Mouse (Mus musculus): ENCODE measurements around the gene C1qtnf9. TPM values are rescaled to one million over a fixed set of nuclear protein-coding genes. Genes with fewer than 3 reads are reported as not detected.

Gene C1qtnf9
- polyA plus RNA-seq, 1 experiment = 0.31 TPM

DNA sequence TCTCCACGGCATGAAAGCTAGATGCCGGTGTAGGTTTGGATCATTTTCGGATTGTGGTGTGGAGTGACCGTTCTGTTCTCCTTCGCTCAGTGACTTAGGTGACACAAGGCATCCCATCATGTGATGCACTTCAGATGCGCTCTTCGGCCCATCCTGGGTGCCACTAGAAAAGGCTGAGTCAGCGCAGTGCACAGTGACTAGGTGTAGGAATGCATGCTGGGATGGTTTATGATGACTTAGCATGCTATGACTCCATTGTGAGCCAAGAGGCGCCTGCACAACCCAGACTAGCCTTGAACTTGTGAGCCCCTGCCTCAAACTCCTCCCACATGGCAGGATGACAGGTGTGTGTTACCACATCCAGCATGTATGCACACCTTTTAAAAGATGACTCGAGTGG lies 21.8 kb upstream of the C1qtnf9 start:
- TF ChIP-seq CTCF (IDR thresholded peaks at IDR 0.05; ENCODE audit: extremely low read depth, insufficient read depth, low read length) (no peak), POLR2A (IDR thresholded peaks at IDR 0.05; ENCODE audit: extremely low read depth, insufficient read depth, low read length) (no peak)
- no peaks in the 10 kb centered on the region for H3K4me1 ChIP-seq (ENCODE audit: control insufficient read depth, insufficient read depth, low read length)
- no peak overlapping the region for H3K27ac ChIP-seq (ENCODE audit: insufficient read depth, low read length)
- H3K4me3 ChIP-seq (ENCODE audit: insufficient read depth, low read length) = no peak overlapping the region

- Histone ChIP-seq H3K27ac (ENCODE audit: insufficient read depth, low read length) (no peak overlapping the region), H3K4me3 (ENCODE audit: insufficient read depth, low read length) (no peak overlapping the region), H3K4me1 (ENCODE audit: control insufficient read depth, insufficient read depth, low read length) (no peaks in the 10 kb centered on the region)
- TF ChIP-seq POLR2A (IDR thresholded peaks at IDR 0.05; ENCODE audit: extremely low read depth, insufficient read depth, low read length) (no peak), CTCF (IDR thresholded peaks at IDR 0.05; ENCODE audit: extremely low read depth, insufficient read depth, low read length) (no peak)
Observed at GRCm38 (mm10) chr14:60747154-60747870, 20.6 kb upstream of the C1qtnf9 start.

- H3K4me1 ChIP-seq (ENCODE audit: control insufficient read depth, insufficient read depth, low read length) = no peaks in the 10 kb centered on the region
- TF ChIP-seq CTCF (IDR thresholded peaks at IDR 0.05; ENCODE audit: extremely low read depth, insufficient read depth, low read length) (no peak), POLR2A (IDR thresholded peaks at IDR 0.05; ENCODE audit: extremely low read depth, insufficient read depth, low read length) (no peak)
- no peak overlapping the region for H3K4me3 ChIP-seq (ENCODE audit: insufficient read depth, low read length)
- H3K27ac ChIP-seq (ENCODE audit: insufficient read depth, low read length) = no peak overlapping the region
Observed at GRCm38 (mm10) chr14:60749880-60750279, 18.1 kb upstream of the C1qtnf9 start.

GRCm38 (mm10) chr14:60751581-60751980 lies 16.4 kb upstream of the C1qtnf9 start:
- Histone ChIP-seq H3K4me3 (ENCODE audit: insufficient read depth, low read length) (no peak overlapping the region), H3K4me1 (ENCODE audit: control insufficient read depth, insufficient read depth, low read length) (no peaks in the 10 kb centered on the region), H3K27ac (ENCODE audit: insufficient read depth, low read length) (no peak overlapping the region)
- TF ChIP-seq POLR2A (IDR thresholded peaks at IDR 0.05; ENCODE audit: extremely low read depth, insufficient read depth, low read length) = no peak
- TF ChIP-seq CTCF (IDR thresholded peaks at IDR 0.05; ENCODE audit: extremely low read depth, insufficient read depth, low read length) = no peak

DNA sequence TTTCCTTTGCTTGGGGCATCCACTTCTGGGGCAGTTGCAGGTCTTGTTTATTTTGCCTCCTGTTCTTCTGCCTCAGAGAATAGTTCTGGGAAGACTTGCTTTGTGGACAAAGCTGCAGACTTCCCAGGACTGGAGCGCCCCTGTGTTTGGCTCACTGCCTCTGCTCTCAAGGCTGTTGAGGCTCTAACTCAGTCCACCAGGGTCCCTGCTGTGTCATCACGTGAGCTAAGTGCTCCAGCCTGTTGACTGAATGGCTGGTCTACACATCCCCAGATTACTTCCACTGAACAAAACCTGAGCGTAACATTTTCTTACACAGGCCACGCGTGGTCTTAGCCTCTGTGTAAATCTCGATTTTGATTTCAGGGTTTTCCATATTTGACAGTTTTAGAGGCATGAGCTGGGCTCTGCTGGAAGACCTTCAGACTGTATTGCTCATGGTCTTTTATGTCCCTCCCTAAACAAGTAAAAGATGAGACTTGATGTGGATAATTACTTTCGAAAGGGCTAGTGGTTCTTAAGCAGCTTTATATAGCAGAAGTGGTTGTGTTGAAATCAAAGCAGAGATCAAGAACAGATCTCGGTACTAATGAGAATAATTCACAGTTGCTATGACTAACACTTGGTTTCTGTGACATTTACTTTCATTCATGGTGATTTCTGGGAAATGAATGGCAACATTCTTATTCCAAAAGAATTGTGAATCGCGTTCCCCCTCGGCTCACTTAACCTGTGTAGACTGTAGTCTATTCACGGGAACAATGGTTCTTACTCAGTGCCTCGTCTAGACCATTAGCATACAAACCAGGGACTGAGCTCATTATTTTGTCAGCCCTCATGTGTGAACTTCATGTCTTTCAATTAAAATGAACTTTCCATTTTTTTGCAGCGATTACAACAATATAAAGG lies 14.8 kb upstream of the C1qtnf9 start:
- Histone ChIP-seq H3K4me1 (ENCODE audit: control insufficient read depth, insufficient read depth, low read length) (no peaks in the 10 kb centered on the region), H3K27ac (ENCODE audit: insufficient read depth, low read length) (no peak overlapping the region), H3K4me3 (ENCODE audit: insufficient read depth, low read length) (no peak overlapping the region)
- no peak for TF ChIP-seq CTCF (IDR thresholded peaks at IDR 0.05; ENCODE audit: extremely low read depth, insufficient read depth, low read length)
- TF ChIP-seq POLR2A (IDR thresholded peaks at IDR 0.05; ENCODE audit: extremely low read depth, insufficient read depth, low read length) = no peak

GRCm38 (mm10) chr14:60753801-60754126 lies 14.2 kb upstream of the C1qtnf9 start:
- H3K4me1 ChIP-seq (ENCODE audit: control insufficient read depth, insufficient read depth, low read length) = no peaks in the 10 kb centered on the region
- TF ChIP-seq POLR2A (IDR thresholded peaks at IDR 0.05; ENCODE audit: extremely low read depth, insufficient read depth, low read length) (no peak), CTCF (IDR thresholded peaks at IDR 0.05; ENCODE audit: extremely low read depth, insufficient read depth, low read length) (no peak)
- no peak overlapping the region for H3K4me3 ChIP-seq (ENCODE audit: insufficient read depth, low read length)
- H3K27ac ChIP-seq (ENCODE audit: insufficient read depth, low read length) = no peak overlapping the region

DNA sequence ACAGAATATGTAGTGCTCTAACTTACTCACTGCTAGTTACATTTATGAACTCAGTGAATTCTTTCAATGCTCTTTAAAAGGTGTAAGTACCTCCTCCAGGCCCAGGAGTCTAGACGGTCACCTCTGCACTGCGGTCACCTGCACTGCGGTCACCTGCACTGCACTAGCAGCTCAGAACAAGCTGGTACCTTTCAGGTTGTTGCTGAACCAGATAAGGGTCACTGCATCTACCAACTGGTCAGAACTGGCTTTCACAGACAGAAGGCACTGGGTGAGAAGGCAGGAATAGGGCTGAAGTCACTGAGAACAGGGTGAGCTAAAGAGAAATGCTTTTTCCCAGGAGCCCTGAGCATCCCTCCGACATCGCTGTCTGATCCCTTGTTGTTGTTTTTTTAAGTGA lies 13.3 kb upstream of the C1qtnf9 start:
- H3K27ac ChIP-seq (ENCODE audit: insufficient read depth, low read length) = no peak overlapping the region
- TF ChIP-seq POLR2A (IDR thresholded peaks at IDR 0.05; ENCODE audit: extremely low read depth, insufficient read depth, low read length) = no peak
- no peak for TF ChIP-seq CTCF (IDR thresholded peaks at IDR 0.05; ENCODE audit: extremely low read depth, insufficient read depth, low read length)
- H3K4me1 ChIP-seq (ENCODE audit: control insufficient read depth, insufficient read depth, low read length) = no peaks in the 10 kb centered on the region
- H3K4me3 ChIP-seq (ENCODE audit: insufficient read depth, low read length) = no peak overlapping the region

GRCm38 (mm10) chr14:60756271-60756670 lies 11.7 kb upstream of the C1qtnf9 start:
- Histone ChIP-seq H3K4me1 (ENCODE audit: control insufficient read depth, insufficient read depth, low read length) (no peaks in the 10 kb centered on the region), H3K27ac (ENCODE audit: insufficient read depth, low read length) (no peak overlapping the region), H3K4me3 (ENCODE audit: insufficient read depth, low read length) (no peak overlapping the region)
- TF ChIP-seq CTCF (IDR thresholded peaks at IDR 0.05; ENCODE audit: extremely low read depth, insufficient read depth, low read length) (no peak), POLR2A (IDR thresholded peaks at IDR 0.05; ENCODE audit: extremely low read depth, insufficient read depth, low read length) (no peak)

- no peak overlapping the region for H3K27ac ChIP-seq (ENCODE audit: insufficient read depth, low read length)
- no peak overlapping the region for H3K4me3 ChIP-seq (ENCODE audit: insufficient read depth, low read length)
- TF ChIP-seq CTCF (IDR thresholded peaks at IDR 0.05; ENCODE audit: extremely low read depth, insufficient read depth, low read length) (no peak), POLR2A (IDR thresholded peaks at IDR 0.05; ENCODE audit: extremely low read depth, insufficient read depth, low read length) (no peak)
- H3K4me1 ChIP-seq (ENCODE audit: control insufficient read depth, insufficient read depth, low read length) = no peaks in the 10 kb centered on the region
Observed at GRCm38 (mm10) chr14:60757265-60757664, 10.7 kb upstream of the C1qtnf9 start.

DNA sequence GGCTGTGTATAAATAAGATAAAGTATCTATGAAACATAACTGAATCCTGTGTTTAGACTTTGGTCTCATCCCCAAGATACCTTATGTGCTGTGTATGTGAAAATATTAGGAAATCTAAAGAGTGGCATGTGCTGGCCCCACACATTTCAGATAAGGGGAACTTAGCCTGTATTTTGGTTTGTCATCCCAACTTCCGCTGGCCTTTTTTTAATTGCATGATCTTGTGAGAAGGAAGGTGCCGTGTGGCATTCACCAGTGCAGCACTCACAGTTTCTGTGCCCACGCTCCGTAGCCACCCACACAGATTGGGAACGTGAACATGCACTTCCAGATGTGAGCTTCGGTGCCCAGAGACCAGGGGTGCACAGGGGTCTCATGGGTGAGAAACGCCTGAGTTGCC lies 10.2 kb upstream of the C1qtnf9 start:
- TF ChIP-seq POLR2A (IDR thresholded peaks at IDR 0.05; ENCODE audit: extremely low read depth, insufficient read depth, low read length) (no peak), CTCF (IDR thresholded peaks at IDR 0.05; ENCODE audit: extremely low read depth, insufficient read depth, low read length) (no peak)
- no peaks in the 10 kb centered on the region for H3K4me1 ChIP-seq (ENCODE audit: control insufficient read depth, insufficient read depth, low read length)

More for the DNA sequence above, 10.2 kb upstream of the C1qtnf9 start:
- Histone ChIP-seq H3K27ac (ENCODE audit: insufficient read depth, low read length) (no peak overlapping the region), H3K4me3 (ENCODE audit: insufficient read depth, low read length) (no peak overlapping the region)
